Mouse (Mus musculus) heart, embryonic 14.5 days (tissue): ENCODE data around the gene Auts2. TPM values are rescaled to one million over a fixed set of nuclear protein-coding genes. Genes with fewer than 3 reads are reported as not detected.

Source experiments
- ATAC-seq: fragments of 200-750 bp; cut with Nextera tagmentation; 2 replicates; pipeline ENCODE4 v1.8.0; 2017; ENCODE audit warnings: low read depth, moderate TSS enrichment; ENCODE audit not compliant: insufficient number of reproducible peaks, insufficient read depth, low FRiP score
- H3K27ac ChIP-seq, 2 experiments: fragments of 200-500 bp in 1 of 2; fragments of 300-500 bp in 1 of 2; sonication (generic) in 1 of 2; replicated peaks in 1 of 2; 2 replicates each; pipeline ENCODE4 v1.5.1; 2012 to 2014; ENCODE audit warnings: low read depth in 2 of 2, low read length in 2 of 2, control low read depth in 1 of 2, mild to moderate bottlenecking in 1 of 2, mixed read lengths in 1 of 2; ENCODE audit not compliant: control insufficient read depth in 1 of 2, insufficient read depth in 1 of 2
- H3K27me3 ChIP-seq: fragments of 300-500 bp; sonication (generic); 2 replicates; pipeline ENCODE4 v1.6.1; 2014; ENCODE audit warnings: mild to moderate bottlenecking, low read length, control low read depth; ENCODE audit not compliant: control insufficient read depth, insufficient read depth
- H3K36me3 ChIP-seq: fragments of 300-500 bp; sonication (generic); 2 replicates; pipeline ENCODE4 v1.6.1; 2014; ENCODE audit warnings: mild to moderate bottlenecking, control low read depth, low read length, mixed read lengths; ENCODE audit not compliant: control insufficient read depth, insufficient read depth
- H3K4me1 ChIP-seq, 2 experiments: fragments of 200-500 bp in 1 of 2; fragments of 300-500 bp in 1 of 2; sonication (generic) in 1 of 2; 2 replicates each; pipeline ENCODE4 v1.6.1; 2012 to 2014; ENCODE audit warnings: low read length in 2 of 2, control low read depth in 1 of 2, mixed read lengths in 1 of 2; ENCODE audit not compliant: control insufficient read depth in 2 of 2, insufficient read depth in 2 of 2
- H3K4me2 ChIP-seq: fragments of 300-500 bp; sonication (generic); 2 replicates; pipeline ENCODE4 v1.6.1; 2014; ENCODE audit warnings: mild to moderate bottlenecking, low read length
- H3K4me3 ChIP-seq, 2 experiments: fragments of 200-500 bp in 1 of 2; fragments of 300-500 bp in 1 of 2; sonication (generic) in 1 of 2; 2 replicates each; pipeline ENCODE4 v1.5.1; 2012 to 2014; ENCODE audit warnings: low read length in 2 of 2, mild to moderate bottlenecking in 2 of 2, control low read depth in 1 of 2, low read depth in 1 of 2, moderate library complexity in 1 of 2; ENCODE audit not compliant: control insufficient read depth in 1 of 2, insufficient read depth in 1 of 2
- H3K9ac ChIP-seq: fragments of 300-500 bp; sonication (generic); 2 replicates; pipeline ENCODE4 v1.6.1; 2014; ENCODE audit warnings: mild to moderate bottlenecking, low read length
- H3K9me3 ChIP-seq: fragments of 300-500 bp; sonication (generic); 2 replicates; pipeline ENCODE4 v1.6.1; 2016; ENCODE audit warnings: low read length, control low read depth; ENCODE audit not compliant: control insufficient read depth
- WGBS: fragments of 180-500 bp; shearing (Covaris S2); extraction: QIAGEN DNeasy Blood & Tissue Kit; methylation state at CpG from one replicate; pipeline ENCODE4 v1.1.7; 2014; 5-methylcytosine and 5-hydroxymethylcytosine counted together
- polyA plus RNA-seq: library from polyadenylated mRNA; unstranded; fragments of >200 nt; fragmentation: Nextera tagmentation; extraction: Ambion mirVana; gene quantifications from 2 replicates; pipeline ENCODE4 v1.2.1, GENCODE M21; 2014

Auts2 gene
- polyA plus RNA-seq, 1 experiment from 2014 or later, result 18.0 TPM

DNA sequence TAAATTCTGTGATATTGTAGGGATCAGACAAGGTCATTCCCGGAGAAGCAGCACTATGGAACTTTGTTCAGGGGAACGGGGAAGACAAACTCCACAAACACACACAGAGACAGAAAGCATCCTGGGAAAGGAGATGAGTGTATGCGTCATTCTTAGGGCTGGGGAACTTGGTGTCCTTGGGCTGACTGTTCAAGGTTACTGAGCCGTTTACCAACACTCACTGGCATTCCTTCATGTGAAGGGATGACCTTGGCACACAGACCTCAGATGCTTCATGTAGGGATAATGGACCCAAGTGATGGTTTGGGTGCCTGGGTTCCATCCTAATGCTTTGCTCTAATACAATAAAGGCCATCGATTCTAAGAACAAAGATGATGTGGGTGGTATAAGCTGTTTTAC lies 685.2 kb downstream of the Auts2 start:
- no peaks in the 10 kb centered on the region for H3K9me3 ChIP-seq
- H3K27ac ChIP-seq, result no peak overlapping the region
- H3K27me3 ChIP-seq, result no peaks in the 10 kb centered on the region
- 75% methylated on average over 5 of the region's 5 CpGs for WGBS
- no peak overlapping the region for H3K4me3 ChIP-seq
- no peak overlapping the region for H3K9ac ChIP-seq
- H3K36me3 ChIP-seq, result no peaks in the 10 kb centered on the region
- no peak overlapping the region for H3K4me2 ChIP-seq
- H3K4me1 ChIP-seq, result peaks cover 2 to 5% of the 10 kb centered on the region in 2 experiments; a peak in 3 of 4 replicates
- ATAC-seq, result no peak

GRCm38 (mm10) chr5:131855358-131855757 lies 687.8 kb downstream of the Auts2 start:
- ATAC-seq, result peak; percentile 47; the same call in 1 of the 2 replicates
- no peaks in the 10 kb centered on the region for H3K27me3 ChIP-seq
- H3K4me1 ChIP-seq, result peaks cover 6 to 10% of the 10 kb centered on the region in 2 experiments
- 21% methylated on average over 8 of the region's 8 CpGs for WGBS
- no peak overlapping the region for H3K9ac ChIP-seq
- H3K9me3 ChIP-seq, result no peaks in the 10 kb centered on the region
- H3K36me3 ChIP-seq, result no peaks in the 10 kb centered on the region
- 0 out of 2 replicates have a peak overlapping the region, but pooled peaks have one; percentile 10 for H3K4me2 ChIP-seq
- no peak overlapping the region for H3K4me3 ChIP-seq
- no peak overlapping the region for H3K27ac ChIP-seq

- 81% methylated on average over 20 of the region's 20 CpGs for WGBS
- Histone ChIP-seq H3K4me3 (no peak overlapping the region), H3K9me3 (no peaks in the 10 kb centered on the region), H3K9ac (no peak overlapping the region), H3K27me3 (no peaks in the 10 kb centered on the region), H3K36me3 (no peaks in the 10 kb centered on the region), H3K4me2 (no peak overlapping the region), H3K27ac (no peak overlapping the region), H3K4me1 (peaks cover 6 to 12% of the 10 kb centered on the region in 2 experiments)
- no peak for ATAC-seq
These were observed 691.3 kb downstream of the Auts2 start for GRCm38 (mm10) chr5:131851597-131852453.

GRCm38 (mm10) chr5:131850632-131851335 lies 692.4 kb downstream of the Auts2 start:
- H3K9ac ChIP-seq, result no peak overlapping the region
- H3K36me3 ChIP-seq, result no peaks in the 10 kb centered on the region
- no peak overlapping the region for H3K4me2 ChIP-seq
- H3K4me3 ChIP-seq, result no peak overlapping the region
- no peak overlapping the region for H3K27ac ChIP-seq
- H3K9me3 ChIP-seq, result no peaks in the 10 kb centered on the region
- WGBS, result 53% methylated on average over 8 of the region's 8 CpGs
- H3K27me3 ChIP-seq, result no peaks in the 10 kb centered on the region
- H3K4me1 ChIP-seq, result peaks cover 6 to 13% of the 10 kb centered on the region in 2 experiments
- ATAC-seq, result no peak; the same call in 1 of the 2 replicates

DNA sequence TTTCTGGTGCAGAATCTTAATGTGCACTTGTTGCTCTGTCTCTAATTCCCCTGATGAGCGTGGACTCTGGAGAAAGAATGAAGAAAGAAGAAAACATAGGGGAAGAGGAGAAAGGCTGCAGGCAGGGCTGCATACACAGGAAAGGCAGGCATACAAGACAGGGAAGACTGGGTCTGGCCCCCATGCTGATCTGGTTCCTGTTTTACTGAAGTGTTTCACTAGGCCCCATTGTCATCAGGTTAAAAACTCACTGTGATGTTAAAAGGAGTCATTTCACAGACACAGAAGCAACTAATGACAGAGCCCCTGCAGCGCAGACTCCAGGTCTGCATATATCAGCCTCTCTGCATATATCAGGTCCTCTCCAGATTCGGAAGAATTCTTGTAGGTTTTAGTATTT lies 693.5 kb downstream of the Auts2 start:
- Histone ChIP-seq H3K36me3 (no peaks in the 10 kb centered on the region), H3K4me1 (peaks cover 4 to 8% of the 10 kb centered on the region in 2 experiments; a peak in 3 of 4 replicates), H3K27ac (no peak overlapping the region), H3K9me3 (no peaks in the 10 kb centered on the region), H3K27me3 (no peaks in the 10 kb centered on the region), H3K9ac (no peak overlapping the region), H3K4me2 (no peak overlapping the region), H3K4me3 (no peak overlapping the region)
- WGBS, result 85% methylated on average over 3 of the region's 3 CpGs
- ATAC-seq, result no peak

- Histone ChIP-seq H3K9ac (no peak overlapping the region), H3K4me1 (peaks cover 0 to 3% of the 10 kb centered on the region in 2 experiments; a peak in 1 of 4 replicates), H3K4me3 (no peak overlapping the region), H3K9me3 (no peaks in the 10 kb centered on the region), H3K27me3 (no peaks in the 10 kb centered on the region), H3K4me2 (no peak overlapping the region), H3K27ac (no peak overlapping the region), H3K36me3 (no peaks in the 10 kb centered on the region)
- ATAC-seq, result no peak
- 88% methylated on average over 9 of the region's 9 CpGs for WGBS
These were observed 698.7 kb downstream of the Auts2 start for GRCm38 (mm10) chr5:131844519-131844800.

- Histone ChIP-seq H3K9ac (no peak overlapping the region), H3K27ac (no peak overlapping the region), H3K9me3 (no peaks in the 10 kb centered on the region), H3K4me2 (no peak overlapping the region), H3K4me1 (peaks cover 0 to 3% of the 10 kb centered on the region in 2 experiments; a peak in 1 of 4 replicates), H3K36me3 (no peaks in the 10 kb centered on the region), H3K27me3 (no peaks in the 10 kb centered on the region), H3K4me3 (no peak overlapping the region)
- WGBS, result 75% methylated on average over 9 of the region's 9 CpGs
- no peak for ATAC-seq
These were observed 699.2 kb downstream of the Auts2 start for GRCm38 (mm10) chr5:131843766-131844518.
